Mouse (Mus musculus): ENCODE data around the gene Xrcc1.
A peak's percentile ranks its signal among the peaks of the same experiment; 100 is the strongest.
"Not testable (repeated sequence)": the region's sequence is repeated elsewhere in the genome, so short reads cannot be mapped to it uniquely, and the experiment has no call there.

Xrcc1 gene

GRCm38 (mm10) chr7:24546068-24546614 lies at the start of gene Xrcc1, which contains the start of gene Pinlyp:
Gene Xrcc1, plus strand, starts transcription at chr7:24546289.
Gene Pinlyp, minus strand, starts transcription at chr7:24546118.
- DNase-seq (ENCODE audit: low spot score in 2 of 2), result peak; percentile 25 to 38

- DNase-seq (ENCODE audit: low spot score in 2 of 2), result no peak
Measured at GRCm38 (mm10) chr7:24499856-24500577, 46.1 kb upstream of the Xrcc1 start.

DNA sequence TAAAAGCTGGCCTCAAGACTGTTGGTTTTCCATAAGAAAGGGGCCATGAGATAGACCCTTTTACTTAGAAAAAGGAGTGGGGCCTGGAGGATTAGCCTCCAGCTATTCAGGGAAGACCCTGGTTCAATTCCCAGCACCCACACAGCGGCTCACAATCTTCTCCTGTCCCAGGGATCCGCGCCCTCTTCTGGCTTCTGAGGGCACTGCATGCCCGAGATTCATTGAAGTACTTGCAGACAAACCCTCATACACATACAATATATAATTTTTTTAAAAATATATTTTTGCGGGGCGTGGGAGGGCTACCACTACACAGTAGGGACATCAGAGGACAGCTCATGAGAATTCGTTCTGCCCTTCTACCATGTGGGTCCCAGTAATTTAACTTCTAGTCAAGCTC lies 45.2 kb upstream of the Xrcc1 start:
- no peak for DNase-seq (ENCODE audit: low spot score in 2 of 2)

GRCm38 (mm10) chr7:24501492-24501891 lies 44.6 kb upstream of the Xrcc1 start:
- DNase-seq (ENCODE audit: low spot score in 2 of 2), result no peak

GRCm38 (mm10) chr7:24504004-24504403 lies 42.1 kb upstream of the Xrcc1 start:
- DNase-seq (ENCODE audit: low spot score in 2 of 2), result no peak

- DNase-seq (ENCODE audit: low spot score in 2 of 2), result no peak
Measured at GRCm38 (mm10) chr7:24504868-24505267, 41.2 kb upstream of the Xrcc1 start.

DNA sequence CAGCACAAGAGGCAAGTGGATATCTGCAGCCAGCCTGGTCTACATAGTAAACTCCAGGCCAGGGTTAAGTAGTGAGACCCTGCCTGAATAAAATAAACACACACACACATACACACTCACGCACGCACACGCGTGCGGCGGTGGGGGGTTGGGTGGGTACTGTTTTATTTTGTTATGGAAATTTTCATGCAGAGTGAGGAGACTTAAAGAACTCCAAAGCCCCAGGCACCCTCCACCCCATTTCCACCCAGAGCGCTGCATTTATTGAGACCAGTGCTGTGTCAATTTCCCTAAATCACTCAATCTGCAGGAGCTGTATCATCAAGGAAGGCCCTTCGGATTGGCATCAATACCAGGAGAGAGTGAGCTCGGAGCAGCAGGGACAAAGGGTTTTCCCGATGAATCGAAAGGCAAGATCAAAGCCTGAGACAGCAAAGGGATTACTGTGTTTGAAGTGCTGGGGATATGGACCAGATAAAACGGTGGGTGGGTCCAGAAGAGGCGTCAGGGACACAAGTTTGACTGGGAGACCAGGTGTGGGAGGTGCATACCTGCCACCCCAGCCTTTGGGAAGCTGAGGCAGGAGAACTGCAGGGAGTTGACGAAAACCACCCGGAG lies 40.5 kb upstream of the Xrcc1 start:
- no peak for DNase-seq (ENCODE audit: low spot score in 2 of 2)

GRCm38 (mm10) chr7:24506065-24506459 lies 40.0 kb upstream of the Xrcc1 start:
- no peak for DNase-seq (ENCODE audit: low spot score in 2 of 2)

GRCm38 (mm10) chr7:24506476-24506837 lies 39.6 kb upstream of the Xrcc1 start:
- peak; percentile 25 to 34 for DNase-seq (ENCODE audit: low spot score in 2 of 2)

- peak; percentile 72 to 82 for DNase-seq (ENCODE audit: low spot score in 2 of 2)
Measured at GRCm38 (mm10) chr7:24506838-24507725, 39.0 kb upstream of the Xrcc1 start, which contains the start of gene Zfp428. Gene Zfp428, plus strand, starts transcription at chr7:24507006.

DNA sequence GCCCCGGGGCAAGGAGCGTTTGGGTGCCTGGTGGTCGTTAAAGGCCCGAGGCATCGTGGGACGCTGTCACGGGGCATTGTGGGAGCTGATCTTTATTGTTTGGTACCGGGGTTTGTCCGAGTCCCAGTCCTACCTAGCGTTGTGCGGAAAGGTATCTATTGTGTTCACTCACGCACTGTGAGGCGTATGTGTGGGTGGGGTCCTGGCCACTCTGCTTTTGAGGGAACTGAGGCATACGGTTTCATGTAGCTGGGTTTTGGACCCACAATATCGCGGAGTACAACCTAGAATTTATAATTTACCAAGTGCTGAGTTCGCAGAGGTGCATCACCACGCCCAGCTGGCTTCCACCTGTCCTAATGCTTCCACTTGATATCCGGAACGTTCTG lies 38.4 kb upstream of the Xrcc1 start:
- DNase-seq (ENCODE audit: low spot score in 2 of 2), result no peak

DNA sequence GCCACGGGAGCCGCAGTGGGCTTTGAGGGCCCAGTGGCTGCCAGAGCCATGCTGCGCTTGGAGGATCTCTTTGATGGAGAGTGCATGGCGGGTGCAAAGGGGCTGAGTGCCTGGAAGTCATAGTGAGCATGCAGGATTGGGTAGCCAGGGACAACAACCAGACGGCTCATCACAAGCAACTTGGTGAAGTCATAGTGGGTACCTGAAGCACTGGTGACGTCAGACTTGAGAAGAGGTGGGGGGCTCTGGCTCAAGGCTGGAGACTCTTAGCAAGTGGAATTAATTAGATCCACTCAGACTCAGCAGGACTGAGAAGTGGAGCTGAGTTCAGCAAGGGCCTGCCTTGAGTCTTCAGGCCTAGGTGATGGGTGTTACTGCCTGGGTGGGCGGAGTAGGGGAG lies 33.7 kb upstream of the Xrcc1 start, which contains the start of gene AC161166.1:
Gene AC161166.1, minus strand, starts transcription at position 101 of the 400 bp plus-strand sequence.
- DNase-seq (ENCODE audit: low spot score in 2 of 2), result no peak

DNA sequence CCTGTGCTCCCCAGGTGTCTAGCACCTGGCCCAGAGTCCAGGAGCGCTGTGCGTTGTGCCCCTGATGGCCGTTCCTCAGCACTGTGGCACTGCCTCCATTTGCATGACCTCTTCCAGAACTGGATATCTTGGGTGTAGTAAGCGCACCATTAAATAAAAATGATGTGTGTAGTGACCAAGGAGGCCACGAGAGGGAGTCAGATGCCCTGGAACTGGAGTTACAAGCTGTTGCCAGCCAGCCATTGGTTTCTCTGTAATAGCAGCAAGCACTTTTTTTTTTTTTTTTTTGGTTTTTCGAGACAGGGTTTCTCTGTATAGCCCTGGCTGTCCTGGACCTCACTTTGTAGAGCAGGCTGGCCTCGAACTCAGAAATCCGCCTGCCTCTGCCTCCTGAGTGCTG lies 29.8 kb upstream of the Xrcc1 start:
- not testable (repeated sequence) for DNase-seq (ENCODE audit: low spot score in 2 of 2)

GRCm38 (mm10) chr7:24517077-24517476 lies 29.0 kb upstream of the Xrcc1 start:
- DNase-seq (ENCODE audit: low spot score in 2 of 2), result no peak

DNA sequence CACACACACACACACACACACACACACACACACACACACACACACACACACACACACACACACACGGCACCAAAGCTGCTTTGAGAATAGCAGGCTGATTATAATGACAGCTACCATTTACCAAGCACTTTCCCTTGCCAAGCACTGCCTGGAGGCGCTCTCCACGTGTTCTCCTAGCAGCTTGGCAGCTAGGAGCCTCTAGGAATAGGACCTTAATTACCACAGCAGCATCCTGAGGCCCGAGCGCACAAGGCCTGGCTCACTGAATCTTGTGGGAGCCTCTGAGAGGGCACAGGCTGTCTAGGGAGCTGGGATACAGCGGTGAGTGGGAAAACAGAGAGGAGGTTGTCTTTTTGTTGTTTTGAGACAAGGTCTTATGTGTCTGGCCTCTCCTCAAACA lies 28.4 kb upstream of the Xrcc1 start:
- no peak for DNase-seq (ENCODE audit: low spot score in 2 of 2)

DNA sequence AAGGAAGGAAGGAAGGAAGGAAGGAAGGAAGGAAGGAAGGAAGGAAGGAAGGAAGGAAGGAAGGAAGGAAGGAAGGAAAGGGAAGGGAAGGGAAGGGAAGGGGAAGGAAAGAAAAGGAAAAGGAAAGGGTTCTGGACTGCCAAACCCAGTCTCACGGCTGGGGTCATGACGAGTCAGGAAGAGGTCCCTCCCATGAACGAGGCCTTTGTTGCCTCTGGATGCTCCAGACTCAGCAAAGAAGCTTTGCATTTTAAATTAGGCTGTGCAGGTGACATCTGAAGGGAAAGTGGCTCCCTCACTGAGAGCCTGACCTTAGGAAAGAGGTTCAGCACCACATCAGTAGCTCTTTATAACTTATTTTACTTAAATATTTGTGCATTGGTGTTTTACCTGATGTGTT lies 27.0 kb upstream of the Xrcc1 start:
- no peak for DNase-seq (ENCODE audit: low spot score in 2 of 2)

- not testable (repeated sequence) for DNase-seq (ENCODE audit: low spot score in 2 of 2)
Measured at GRCm38 (mm10) chr7:24520054-24520453, 26.0 kb upstream of the Xrcc1 start.

- DNase-seq (ENCODE audit: low spot score in 2 of 2), result no peak
Measured at GRCm38 (mm10) chr7:24522805-24523204, 23.3 kb upstream of the Xrcc1 start.

- DNase-seq (ENCODE audit: low spot score in 2 of 2), result no peak
Measured at GRCm38 (mm10) chr7:24523723-24524122, 22.4 kb upstream of the Xrcc1 start.

- DNase-seq (ENCODE audit: low spot score in 2 of 2), result no peak
Measured at GRCm38 (mm10) chr7:24524978-24525377, 21.1 kb upstream of the Xrcc1 start.

DNA sequence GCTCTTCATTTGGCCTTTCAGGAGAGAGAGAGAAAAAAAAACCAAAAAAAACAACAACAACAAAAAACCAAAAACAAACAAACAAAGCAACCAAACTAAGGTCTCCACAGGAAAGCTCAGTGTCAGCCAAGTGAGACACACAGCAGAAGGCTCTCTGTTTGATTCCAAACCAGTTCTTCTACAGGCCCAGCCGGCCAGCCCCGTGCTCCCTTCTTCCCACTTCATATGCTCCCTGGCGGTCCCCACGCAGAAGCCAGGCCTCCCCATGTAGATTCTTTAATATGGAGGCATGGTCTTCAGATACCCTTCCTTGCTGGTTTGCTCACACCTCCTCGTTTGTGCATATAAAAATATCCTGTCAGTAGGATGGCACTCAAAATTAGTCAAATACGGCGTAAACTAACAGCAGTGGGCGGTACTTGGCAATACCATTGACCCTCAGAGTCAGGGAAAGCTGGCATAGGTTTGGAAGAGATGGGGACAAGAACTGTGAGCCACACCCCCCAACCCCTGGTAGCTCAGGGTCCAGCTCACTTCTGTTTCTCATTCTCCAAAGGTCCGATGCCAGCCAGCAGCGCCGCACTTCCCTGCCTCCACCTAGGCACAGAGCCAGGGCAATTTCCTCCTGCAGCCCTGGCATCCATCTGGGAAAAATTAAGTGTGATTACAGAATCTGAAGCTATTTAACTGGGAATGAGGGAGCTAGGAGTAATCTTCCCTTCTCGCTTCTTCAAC lies 20.2 kb upstream of the Xrcc1 start:
- DNase-seq (ENCODE audit: low spot score in 2 of 2), result no peak
